Mouse (Mus musculus) forebrain, embryonic 15.5 days (tissue): ENCODE measurements around the gene Bdkrb1. TPM values are rescaled to one million over a fixed set of nuclear protein-coding genes. Genes with fewer than 3 reads are reported as not detected.
A peak's percentile ranks its signal among the peaks of the same experiment; 100 is the strongest.

Experiments
- ATAC-seq: fragments of 200-750 bp; cut with Nextera tagmentation; replicated peaks from 2 replicates; pipeline ENCODE4 v1.8.0; 2017; ENCODE audit warnings: mild to moderate bottlenecking, moderate TSS enrichment, moderate library complexity
- H3K27ac ChIP-seq: fragments of 300-500 bp; sonication (generic); replicated peaks from 2 replicates; pipeline ENCODE4 v1.5.1; 2015; ENCODE audit warnings: mild to moderate bottlenecking, inconsistent platforms
- H3K27me3 ChIP-seq: fragments of 300-500 bp; sonication (generic); 2 replicates; pipeline ENCODE4 v1.6.1; 2015; ENCODE audit warnings: inconsistent platforms
- H3K36me3 ChIP-seq: fragments of 300-500 bp; sonication (generic); 2 replicates; pipeline ENCODE4 v1.6.1; 2015; ENCODE audit warnings: mild to moderate bottlenecking, inconsistent platforms
- H3K4me1 ChIP-seq: fragments of 300-500 bp; sonication (generic); 2 replicates; pipeline ENCODE4 v1.6.1; 2015; ENCODE audit warnings: inconsistent platforms
- H3K4me2 ChIP-seq: fragments of 300-500 bp; sonication (generic); replicated peaks from 2 replicates; pipeline ENCODE4 v1.6.1; 2015; ENCODE audit warnings: mild to moderate bottlenecking, inconsistent platforms
- H3K4me3 ChIP-seq: fragments of 300-500 bp; sonication (generic); 2 replicates; pipeline ENCODE4 v1.5.1; 2015; ENCODE audit warnings: mild to moderate bottlenecking, inconsistent platforms
- H3K9ac ChIP-seq: fragments of 300-500 bp; sonication (generic); replicated peaks from 2 replicates; pipeline ENCODE4 v1.6.1; 2015; ENCODE audit warnings: mild to moderate bottlenecking, inconsistent platforms
- H3K9me3 ChIP-seq: fragments of 300-500 bp; sonication (generic); 2 replicates; pipeline ENCODE4 v1.6.1; 2016; ENCODE audit warnings: inconsistent platforms
- WGBS: fragments of 180-500 bp; shearing (Covaris S2); methylation state at CpG from one replicate; pipeline ENCODE4 v1.1.7; 2015; ENCODE audit warnings: mixed read lengths; 5-methylcytosine and 5-hydroxymethylcytosine counted together
- polyA plus RNA-seq: library from polyadenylated mRNA; unstranded; fragments of >200 nt; fragmentation: Nextera tagmentation; extraction: Ambion mirVana; gene quantifications from 2 replicates; pipeline ENCODE4 v1.2.1, GENCODE M21; 2015

The Bdkrb1 gene
- polyA plus RNA-seq: 0.20 TPM in 1 of 2 replicates, not detected in the other

- H3K27ac ChIP-seq: no peak within 1 kb of the TSS
- H3K9ac ChIP-seq: no peak within 1 kb of the TSS
- H3K4me2 ChIP-seq: no peak within 1 kb of the TSS
- H3K4me3 ChIP-seq: no peak within 1 kb of the TSS
- H3K9me3 ChIP-seq: no peaks in the 10 kb centered on the region
- no peaks in the 10 kb centered on the region for H3K36me3 ChIP-seq
- no peaks in the 10 kb centered on the region for H3K27me3 ChIP-seq
- no peak for ATAC-seq
- H3K4me1 ChIP-seq: peaks cover 4% of the 10 kb centered on the region
- WGBS: 84% methylated on average over 11 of the region's 11 CpGs
Observed at GRCm38 (mm10) chr12:105602581-105603210, at the start of gene Bdkrb1. Bdkrb1 (plus strand) TSS chr12:105603085.

DNA sequence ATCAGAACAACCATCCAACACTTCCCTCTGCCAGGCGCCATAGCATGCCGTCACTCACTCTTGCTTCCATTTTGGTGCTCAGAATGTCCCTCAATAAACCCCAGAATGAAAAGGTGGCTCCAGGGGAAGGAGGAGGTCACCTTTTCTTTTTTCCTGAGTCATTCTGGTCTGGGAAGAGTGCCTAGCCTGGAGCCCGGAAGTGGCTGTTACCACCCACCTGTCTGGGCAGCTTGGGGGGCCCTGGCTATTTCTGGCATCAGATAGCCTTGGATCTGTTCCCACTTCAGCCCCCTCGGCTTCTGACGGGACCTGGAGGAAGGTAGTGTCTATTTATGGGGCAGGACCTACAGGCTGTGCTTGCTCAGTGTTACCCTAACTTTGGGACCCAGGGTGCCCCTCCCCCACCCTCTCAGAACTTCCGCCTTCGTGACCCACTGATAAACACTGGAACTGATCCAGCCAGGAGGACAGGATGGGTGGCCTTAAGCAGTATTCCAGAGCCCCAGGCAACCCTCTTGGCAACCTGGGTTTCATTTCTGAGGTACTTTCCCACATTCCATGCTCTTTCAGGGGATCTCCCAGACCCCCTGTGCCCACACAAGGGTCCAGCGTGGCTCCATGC is 48.6 kb upstream of the Bdkrb1 start:
- WGBS: 76% methylated on average over 8 of the region's 8 CpGs
- H3K36me3 ChIP-seq: no peaks in the 10 kb centered on the region
- no peak for ATAC-seq
- no peak overlapping the region for H3K4me3 ChIP-seq
- H3K27me3 ChIP-seq: no peaks in the 10 kb centered on the region
- H3K27ac ChIP-seq: no peak overlapping the region
- no peak overlapping the region for H3K9ac ChIP-seq
- H3K9me3 ChIP-seq: no peaks in the 10 kb centered on the region
- H3K4me1 ChIP-seq: 0 out of 2 replicates have a peak, but pooled peaks cover 3% of the 10 kb centered on the region
- no peak overlapping the region for H3K4me2 ChIP-seq

- ATAC-seq: no peak
- no peak overlapping the region for H3K9ac ChIP-seq
- H3K36me3 ChIP-seq: no peaks in the 10 kb centered on the region
- no peak overlapping the region for H3K27ac ChIP-seq
- H3K9me3 ChIP-seq: no peaks in the 10 kb centered on the region
- no peaks in the 10 kb centered on the region for H3K27me3 ChIP-seq
- H3K4me1 ChIP-seq: 0 out of 2 replicates have a peak, but pooled peaks cover 3% of the 10 kb centered on the region
- WGBS: 83% methylated on average over 5 of the region's 5 CpGs
- H3K4me2 ChIP-seq: no peak overlapping the region
- no peak overlapping the region for H3K4me3 ChIP-seq
Observed at GRCm38 (mm10) chr12:105555172-105555571, 47.7 kb upstream of the Bdkrb1 start.

DNA sequence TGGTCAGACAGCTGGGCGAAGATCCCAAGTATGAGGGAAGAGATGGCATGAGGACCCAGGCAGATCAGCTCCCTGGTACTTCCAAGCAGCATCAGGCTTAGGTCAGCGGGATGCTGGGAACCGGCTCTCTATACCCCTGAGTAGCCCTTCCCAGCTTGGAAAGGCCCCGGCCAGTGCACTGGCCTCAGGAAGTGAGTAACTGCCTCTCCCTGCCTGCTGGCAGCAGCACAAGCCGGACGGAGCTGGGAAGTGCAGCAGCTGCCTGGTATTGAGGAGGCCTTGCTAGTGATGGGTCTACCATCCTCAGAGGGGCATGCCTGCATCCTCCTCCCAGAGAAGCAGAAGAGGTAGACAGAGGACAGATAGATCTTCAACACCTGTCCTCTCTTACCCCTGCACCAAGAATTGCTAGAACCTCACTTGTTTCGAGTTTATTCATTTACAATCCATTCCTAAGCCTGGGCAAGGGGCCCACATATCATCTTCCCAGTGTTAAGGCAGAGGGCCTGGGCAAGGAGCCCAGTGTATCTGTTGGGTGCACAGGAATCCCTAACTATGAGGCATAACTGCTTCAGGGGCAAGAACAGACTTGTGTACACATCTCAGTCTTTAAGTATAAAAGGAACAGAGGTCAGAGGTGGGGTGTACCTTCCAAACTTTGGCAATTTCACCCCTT is 45.5 kb upstream of the Bdkrb1 start:
- no peak for ATAC-seq
- H3K36me3 ChIP-seq: no peaks in the 10 kb centered on the region

DNA sequence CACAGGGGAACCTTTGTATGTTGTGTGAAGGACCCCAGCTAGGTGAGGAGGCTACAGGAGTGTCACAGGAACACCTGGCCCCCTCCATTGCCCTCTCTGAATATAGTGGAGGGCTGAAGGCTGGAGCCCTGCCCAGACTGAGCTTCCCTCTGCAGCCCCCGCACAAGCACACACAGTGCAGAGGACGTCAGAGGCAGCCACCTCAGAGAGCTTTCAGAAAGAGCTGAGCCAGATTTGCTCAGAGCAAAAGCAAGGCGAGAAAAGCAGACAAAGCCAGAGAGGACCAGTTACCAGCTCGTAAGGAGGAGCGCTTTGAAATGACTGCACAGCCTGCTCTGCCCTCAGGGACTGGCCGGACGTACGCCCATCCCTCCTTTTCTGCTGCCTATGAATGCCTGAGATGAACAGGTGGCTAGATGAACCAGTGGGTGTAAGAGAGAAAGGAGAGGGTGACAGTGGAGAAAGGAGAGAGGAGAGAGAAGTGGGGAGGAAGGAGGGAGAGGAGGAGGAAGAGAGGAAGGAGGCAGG is 41.8 kb upstream of the Bdkrb1 start:
- no peaks in the 10 kb centered on the region for H3K9me3 ChIP-seq
- no peak for ATAC-seq
- 34% methylated on average over 8 of the region's 8 CpGs for WGBS

More for the DNA sequence above, 45.5 kb upstream of the Bdkrb1 start:
- H3K9ac ChIP-seq: no peak overlapping the region
- H3K9me3 ChIP-seq: no peaks in the 10 kb centered on the region
- H3K4me3 ChIP-seq: no peak overlapping the region
- no peak overlapping the region for H3K4me2 ChIP-seq
- H3K27ac ChIP-seq: no peak overlapping the region
- WGBS: 78% methylated on average over 7 of the region's 7 CpGs
- no peaks in the 10 kb centered on the region; the same call in 1 of the 2 replicates for H3K4me1 ChIP-seq
- no peaks in the 10 kb centered on the region; the same call in 1 of the 2 replicates for H3K27me3 ChIP-seq

DNA sequence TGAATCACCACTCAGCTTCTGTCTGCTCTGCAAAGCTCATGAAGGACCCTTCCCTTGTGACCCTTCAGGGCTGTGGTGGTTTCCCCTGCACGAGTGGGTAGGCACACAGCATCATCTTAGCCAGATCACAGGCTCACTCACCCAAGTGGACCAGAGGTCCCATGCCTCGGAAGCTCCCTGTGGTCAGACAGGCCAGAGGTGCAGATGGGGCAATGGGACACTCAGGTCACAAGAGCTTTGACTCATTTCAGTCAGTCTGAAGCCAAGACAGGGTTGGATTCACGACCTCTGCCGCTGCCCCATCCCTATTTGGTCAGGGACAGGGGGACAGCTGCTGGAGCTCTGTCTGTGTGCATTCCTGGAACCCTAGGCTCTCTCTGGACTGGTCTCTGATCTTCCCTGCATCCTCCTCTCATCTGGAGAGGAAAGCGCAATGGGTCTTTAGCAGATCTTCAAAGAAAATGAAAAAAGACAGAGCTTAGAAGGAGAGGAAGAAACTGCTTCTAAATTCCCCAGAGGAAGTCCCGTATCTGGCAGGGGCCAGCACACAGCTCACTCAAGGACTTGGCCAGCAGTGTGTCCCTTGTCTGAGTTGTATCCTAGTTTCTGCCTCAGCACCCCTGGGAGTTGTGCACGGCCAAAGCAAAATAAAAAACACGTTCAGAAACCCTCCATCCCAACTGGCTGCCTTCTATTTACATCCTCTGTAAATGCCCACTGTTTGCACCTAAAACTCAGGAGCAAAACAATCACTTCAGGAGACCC is 40.6 kb upstream of the Bdkrb1 start:
- Histone ChIP-seq H3K4me2 (peak overlapping the region; percentile 44), H3K4me1 (peaks cover 16% of the 10 kb centered on the region), H3K27ac (no peak overlapping the region), H3K9me3 (no peaks in the 10 kb centered on the region), H3K27me3 (peaks cover 17% of the 10 kb centered on the region), H3K4me3 (no peak overlapping the region; the same call in 1 of the 2 replicates), H3K36me3 (no peaks in the 10 kb centered on the region), H3K9ac (no peak overlapping the region)
- 32% methylated on average over 8 of the region's 8 CpGs for WGBS
- ATAC-seq: no peak

More for the DNA sequence above, 41.8 kb upstream of the Bdkrb1 start:
- peaks cover 16% of the 10 kb centered on the region for H3K4me1 ChIP-seq
- H3K36me3 ChIP-seq: no peaks in the 10 kb centered on the region
- H3K9ac ChIP-seq: no peak overlapping the region
- H3K4me2 ChIP-seq: no peak overlapping the region
- no peak overlapping the region for H3K27ac ChIP-seq
- H3K4me3 ChIP-seq: no peak overlapping the region
- peaks cover 17% of the 10 kb centered on the region for H3K27me3 ChIP-seq

DNA sequence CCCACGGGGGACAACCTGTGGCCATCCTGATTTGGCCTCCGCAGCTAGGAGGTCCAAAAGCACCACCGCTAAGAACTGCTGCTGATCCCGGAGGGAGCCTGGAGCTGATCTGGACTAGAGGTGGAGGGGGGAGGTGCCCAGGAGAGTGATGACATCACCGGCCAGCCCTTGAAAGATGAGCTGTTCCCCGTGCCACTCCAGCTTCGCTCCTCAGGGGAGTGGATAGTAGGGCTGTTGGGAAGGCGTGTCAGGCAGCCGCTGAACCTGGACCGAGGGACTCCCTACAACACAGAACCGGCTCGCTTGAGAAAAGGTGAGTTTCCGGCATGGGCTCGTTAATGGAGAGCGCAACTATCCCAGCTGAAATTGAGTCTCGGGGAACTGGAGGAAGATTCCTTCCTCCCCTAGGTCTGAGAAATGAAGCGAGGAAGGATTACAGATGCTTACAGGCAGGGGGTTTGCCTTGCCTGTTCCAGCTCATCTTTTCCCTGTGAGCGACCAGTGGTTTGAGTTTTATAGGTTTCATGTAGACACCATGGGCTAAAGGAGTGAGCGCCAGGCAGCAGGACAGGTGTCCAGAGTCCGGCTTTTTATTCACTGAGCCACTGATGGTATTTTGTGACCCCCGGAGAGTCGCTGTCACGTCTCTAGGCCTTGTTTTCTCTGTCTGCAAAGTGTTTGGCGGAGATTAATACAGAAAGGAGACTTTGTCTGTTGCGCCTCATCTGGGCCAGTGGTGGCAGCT is 39.8 kb upstream of the Bdkrb1 start, which contains the start of gene Bdkrb2:
Bdkrb2 (plus strand) TSS at position 291 of the 745 bp plus-strand sequence.
- H3K27me3 ChIP-seq: peaks cover 17% of the 10 kb centered on the region
- no peak within 1 kb of the TSS for H3K27ac ChIP-seq
- H3K36me3 ChIP-seq: no peaks in the 10 kb centered on the region
- H3K9ac ChIP-seq: peak within 1 kb of the TSS; percentile 3; the same call in 1 of the 2 replicates
- ATAC-seq: no peak
- H3K4me1 ChIP-seq: peaks cover 16% of the 10 kb centered on the region
- 2% methylated on average over 25 of the region's 25 CpGs for WGBS
- H3K9me3 ChIP-seq: no peaks in the 10 kb centered on the region
- peak within 1 kb of the TSS; percentile 25 for H3K4me3 ChIP-seq
- peak within 1 kb of the TSS; percentile 44 for H3K4me2 ChIP-seq

DNA sequence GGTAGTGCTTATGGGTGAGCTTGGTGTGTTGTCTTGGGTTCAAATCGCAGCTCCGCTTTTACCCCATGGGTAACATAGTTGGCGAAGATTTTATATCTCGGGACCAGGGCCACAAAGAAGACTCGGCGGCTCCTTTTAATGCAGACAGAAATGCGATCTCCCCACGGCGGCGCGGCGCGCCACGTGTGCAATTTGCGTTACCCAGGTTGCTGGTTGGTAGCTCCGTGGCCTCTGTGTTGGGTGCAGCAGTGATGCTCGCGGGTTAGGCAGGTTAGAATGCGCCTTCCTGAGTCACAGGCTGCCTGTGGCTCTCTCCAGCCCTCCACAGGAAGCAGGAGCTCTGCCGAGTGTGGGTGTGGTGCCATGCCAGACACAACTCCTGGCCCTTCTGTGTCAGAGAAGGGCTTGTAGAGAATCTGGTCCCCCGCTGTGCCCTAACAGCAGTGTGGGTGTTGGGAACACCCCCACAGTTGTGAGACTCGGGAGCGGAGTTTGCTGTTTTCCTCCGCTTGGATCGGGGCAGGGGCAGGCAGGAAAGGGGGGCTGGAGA is 39.1 kb upstream of the Bdkrb1 start:
- 9% methylated on average over 25 of the region's 25 CpGs for WGBS
- peak overlapping the region; percentile 25 for H3K4me3 ChIP-seq
- no peak for ATAC-seq
- peaks cover 17% of the 10 kb centered on the region for H3K27me3 ChIP-seq
- no peaks in the 10 kb centered on the region for H3K9me3 ChIP-seq
- H3K27ac ChIP-seq: no peak overlapping the region
- H3K4me1 ChIP-seq: peaks cover 16% of the 10 kb centered on the region
- H3K9ac ChIP-seq: no peak overlapping the region
- no peaks in the 10 kb centered on the region for H3K36me3 ChIP-seq
- peak overlapping the region; percentile 44 for H3K4me2 ChIP-seq

GRCm38 (mm10) chr12:105565221-105565620 is 37.7 kb upstream of the Bdkrb1 start:
- H3K4me3 ChIP-seq: no peak overlapping the region
- H3K4me1 ChIP-seq: peaks cover 16% of the 10 kb centered on the region
- peaks cover 17% of the 10 kb centered on the region for H3K27me3 ChIP-seq
- WGBS: 84% methylated on average over 5 of the region's 5 CpGs
- no peak overlapping the region for H3K4me2 ChIP-seq
- no peak overlapping the region for H3K9ac ChIP-seq
- ATAC-seq: no peak
- no peaks in the 10 kb centered on the region for H3K36me3 ChIP-seq
- H3K27ac ChIP-seq: no peak overlapping the region
- H3K9me3 ChIP-seq: no peaks in the 10 kb centered on the region

DNA sequence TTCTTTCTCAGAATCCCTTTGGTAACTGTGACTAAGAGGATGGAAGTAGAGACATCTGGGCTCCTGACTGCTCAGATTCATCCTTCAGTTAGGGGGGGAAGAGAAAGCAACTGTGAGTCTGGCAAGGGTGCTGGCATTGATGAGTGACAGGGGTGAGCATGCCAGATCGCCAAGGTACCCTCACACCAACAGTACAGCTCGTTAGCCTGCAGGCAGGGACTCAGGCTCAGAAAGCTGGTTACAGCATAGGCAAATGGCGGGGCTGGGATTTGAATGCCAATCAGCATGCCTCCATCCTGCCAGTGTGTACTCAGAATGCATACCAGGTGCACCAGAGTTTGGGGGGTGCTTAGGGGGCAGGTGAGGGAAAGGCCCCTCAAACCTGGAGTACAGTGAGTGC is 31.0 kb upstream of the Bdkrb1 start:
- H3K27ac ChIP-seq: no peak overlapping the region
- H3K36me3 ChIP-seq: no peaks in the 10 kb centered on the region
- no peak overlapping the region for H3K4me3 ChIP-seq
- no peak overlapping the region for H3K4me2 ChIP-seq
- H3K27me3 ChIP-seq: no peaks in the 10 kb centered on the region
- no peak for ATAC-seq
- 37% methylated on average over 3 of the region's 3 CpGs for WGBS
- 0 out of 2 replicates have a peak, but pooled peaks cover 3% of the 10 kb centered on the region for H3K4me1 ChIP-seq
- no peak overlapping the region for H3K9ac ChIP-seq
- H3K9me3 ChIP-seq: no peaks in the 10 kb centered on the region

DNA sequence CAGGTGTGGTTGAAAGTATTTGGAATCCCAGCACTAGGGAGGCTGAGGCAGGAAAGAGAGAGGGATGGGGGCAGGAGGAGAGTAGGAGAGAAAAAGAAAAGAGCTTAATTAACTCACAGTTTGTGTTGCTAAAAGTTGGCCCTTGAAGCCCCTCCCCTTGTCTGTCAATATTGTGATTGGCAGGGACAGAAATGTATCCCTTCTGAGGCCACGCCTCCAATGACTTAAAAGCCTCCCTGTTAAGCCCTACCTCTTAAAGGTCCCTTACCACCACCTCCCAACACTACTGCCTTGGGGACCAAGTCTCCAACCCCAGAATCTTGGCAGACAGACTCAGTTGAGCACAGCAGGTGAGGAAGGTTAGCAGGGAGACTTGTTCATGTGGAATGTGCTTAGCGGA is 30.3 kb upstream of the Bdkrb1 start:
- H3K27ac ChIP-seq: no peak overlapping the region
- no peak for ATAC-seq
- no peaks in the 10 kb centered on the region for H3K27me3 ChIP-seq
- H3K9me3 ChIP-seq: no peaks in the 10 kb centered on the region
- H3K36me3 ChIP-seq: no peaks in the 10 kb centered on the region
- no peak overlapping the region for H3K4me2 ChIP-seq
- WGBS: 78% methylated on average over 2 of the region's 2 CpGs
- 0 out of 2 replicates have a peak, but pooled peaks cover 3% of the 10 kb centered on the region for H3K4me1 ChIP-seq
- no peak overlapping the region for H3K4me3 ChIP-seq
- no peak overlapping the region for H3K9ac ChIP-seq
